Mouse (Mus musculus) lung, embryonic 16.5 days (tissue): ENCODE results near the gene Dpp6. TPM values are rescaled to one million over a fixed set of nuclear protein-coding genes. Genes with fewer than 3 reads are reported as not detected.

Experiments used
- ATAC-seq: fragments of 200-750 bp; cut with Nextera tagmentation; 2 replicates; pipeline ENCODE4 v1.8.0; 2017; ENCODE audit warnings: low read depth, mild to moderate bottlenecking, moderate library complexity
- H3K27ac ChIP-seq: fragments of 300-500 bp; sonication (generic); 2 replicates; pipeline ENCODE4 v1.5.1; 2014; ENCODE audit warnings: mild to moderate bottlenecking, control low read depth, low read length
- H3K27me3 ChIP-seq: fragments of 300-500 bp; sonication (generic); 2 replicates; pipeline ENCODE4 v1.6.1; 2014; ENCODE audit warnings: low read depth, low read length, mixed read lengths; ENCODE audit not compliant: control insufficient read depth, insufficient read depth
- H3K36me3 ChIP-seq: fragments of 300-500 bp; sonication (generic); 2 replicates; pipeline ENCODE4 v1.6.1; 2014; ENCODE audit warnings: low read length; ENCODE audit not compliant: control insufficient read depth, insufficient read depth
- H3K4me1 ChIP-seq: fragments of 300-500 bp; sonication (generic); replicated peaks from 2 replicates; pipeline ENCODE4 v1.6.1; 2014; ENCODE audit warnings: low read length, mixed read lengths; ENCODE audit not compliant: control insufficient read depth, insufficient read depth
- H3K4me2 ChIP-seq: fragments of 300-500 bp; sonication (generic); 2 replicates; pipeline ENCODE4 v1.6.1; 2014; ENCODE audit warnings: low read depth, low read length, control low read depth
- H3K4me3 ChIP-seq: fragments of 300-500 bp; sonication (generic); 2 replicates; pipeline ENCODE4 v1.5.1; 2014; ENCODE audit warnings: mild to moderate bottlenecking, low read length, control low read depth
- H3K9ac ChIP-seq: fragments of 300-500 bp; sonication (generic); 2 replicates; pipeline ENCODE4 v1.6.1; 2014; ENCODE audit warnings: low read length, control low read depth
- H3K9me3 ChIP-seq: fragments of 300-500 bp; sonication (generic); 2 replicates; pipeline ENCODE4 v1.6.1; 2016; ENCODE audit warnings: low read length; ENCODE audit not compliant: control insufficient read depth
- WGBS: fragments of 180-500 bp; shearing (Covaris S2); extraction: QIAGEN DNeasy Blood & Tissue Kit; methylation state at CpG from one replicate; pipeline ENCODE4 v1.1.7; 2014; 5-methylcytosine and 5-hydroxymethylcytosine counted together
- polyA plus RNA-seq: library from polyadenylated mRNA; unstranded; fragments of >200 nt; fragmentation: Nextera tagmentation; extraction: Ambion mirVana; gene quantifications from 2 replicates; pipeline ENCODE4 v1.2.1, GENCODE M21; 2015

Gene Dpp6
- polyA plus RNA-seq, 1 experiment from 2014 or later: 0.26 TPM

DNA sequence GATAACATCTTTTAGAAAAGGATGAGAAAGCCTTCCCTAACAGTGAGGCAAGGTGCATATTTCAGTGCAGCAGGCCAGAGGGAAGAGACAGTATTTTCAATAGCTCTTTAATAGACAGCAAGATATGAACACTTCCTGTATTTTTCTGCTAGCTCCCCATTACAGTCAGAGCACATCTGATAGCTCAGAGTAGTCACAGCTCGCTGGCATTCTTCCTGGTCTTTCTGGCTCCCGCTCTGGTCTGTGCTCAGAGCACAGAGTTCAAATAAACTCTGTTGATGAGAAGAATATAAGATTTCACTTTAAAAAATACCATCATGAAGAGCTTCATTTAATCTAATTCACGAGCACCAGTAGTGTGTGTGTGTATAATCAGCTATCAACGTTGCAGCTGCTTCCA, 249.8 kb downstream of the Dpp6 start:
- Histone ChIP-seq H3K9me3 (no peaks in the 10 kb centered on the region), H3K27me3 (no peaks in the 10 kb centered on the region), H3K4me2 (no peak overlapping the region), H3K4me3 (no peak overlapping the region), H3K9ac (no peak overlapping the region), H3K27ac (no peak overlapping the region), H3K4me1 (no peaks in the 10 kb centered on the region), H3K36me3 (no peaks in the 10 kb centered on the region)
- no peak for ATAC-seq
- WGBS: 59% methylated on average over 4 of the region's 4 CpGs

DNA sequence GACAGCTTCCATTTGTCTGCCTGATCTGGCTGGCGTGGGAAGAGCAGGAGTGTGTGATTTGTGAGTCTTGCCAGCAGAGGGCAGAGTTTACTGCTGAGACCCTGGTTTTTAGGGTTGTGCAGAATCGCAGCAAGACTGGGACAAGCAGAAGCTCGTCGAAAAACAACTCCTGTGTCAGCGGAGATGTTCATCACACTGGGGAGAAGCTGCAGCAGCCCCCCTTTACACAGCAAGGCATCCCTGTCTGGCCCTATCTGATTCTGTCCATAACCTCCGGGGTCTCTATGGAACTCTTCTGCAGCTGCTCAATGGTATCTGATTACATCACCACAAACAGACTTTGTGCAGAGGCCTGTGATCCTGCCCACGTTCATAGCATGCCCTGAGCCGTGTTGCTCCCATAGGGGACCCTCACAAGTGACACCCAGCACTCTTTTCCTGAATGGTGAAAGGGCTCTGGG, 258.2 kb downstream of the Dpp6 start:
- no peaks in the 10 kb centered on the region for H3K27me3 ChIP-seq
- ATAC-seq: no peak

GRCm38 (mm10) chr5:27076046-27076445, 259.0 kb downstream of the Dpp6 start:
- H3K4me3 ChIP-seq: no peak overlapping the region
- H3K9me3 ChIP-seq: no peaks in the 10 kb centered on the region
- H3K4me2 ChIP-seq: no peak overlapping the region
- H3K9ac ChIP-seq: no peak overlapping the region
- H3K27me3 ChIP-seq: no peaks in the 10 kb centered on the region
- no peak overlapping the region for H3K27ac ChIP-seq
- no peaks in the 10 kb centered on the region for H3K4me1 ChIP-seq
- WGBS: 29% methylated on average over 1 of the region's 1 CpGs
- ATAC-seq: no peak
- no peaks in the 10 kb centered on the region for H3K36me3 ChIP-seq

More for the DNA sequence above, 258.2 kb downstream of the Dpp6 start:
- H3K4me3 ChIP-seq: no peak overlapping the region
- H3K27ac ChIP-seq: no peak overlapping the region
- H3K4me2 ChIP-seq: no peak overlapping the region
- 18% methylated on average over 8 of the region's 8 CpGs for WGBS
- no peaks in the 10 kb centered on the region for H3K36me3 ChIP-seq
- no peak overlapping the region for H3K9ac ChIP-seq
- no peaks in the 10 kb centered on the region for H3K4me1 ChIP-seq
- H3K9me3 ChIP-seq: no peaks in the 10 kb centered on the region

DNA sequence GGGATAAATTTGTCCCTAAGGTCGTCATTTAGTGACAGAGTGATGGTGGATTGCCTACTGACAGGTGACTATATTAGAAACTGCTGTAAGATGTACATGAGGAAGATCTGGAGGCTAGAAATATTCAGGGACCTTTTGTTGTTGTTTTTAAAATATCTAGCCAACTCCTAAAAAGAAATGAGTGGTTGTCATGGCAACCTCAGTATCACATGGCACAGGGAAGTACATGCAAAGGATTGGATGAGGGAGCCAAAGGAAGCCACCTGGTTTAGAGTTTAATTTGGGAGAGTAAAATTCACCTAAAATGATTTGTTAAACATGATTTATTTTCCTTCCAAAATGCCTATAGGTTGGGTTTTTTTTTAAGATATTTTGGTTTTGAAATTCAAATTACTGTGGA, 260.8 kb downstream of the Dpp6 start:
- no peak overlapping the region for H3K9ac ChIP-seq
- 40% methylated on average over 1 of the region's 1 CpGs for WGBS
- no peak overlapping the region for H3K4me2 ChIP-seq
- no peak for ATAC-seq
- no peaks in the 10 kb centered on the region for H3K27me3 ChIP-seq
- no peak overlapping the region for H3K4me3 ChIP-seq
- H3K36me3 ChIP-seq: no peaks in the 10 kb centered on the region
- H3K4me1 ChIP-seq: no peaks in the 10 kb centered on the region
- no peak overlapping the region for H3K27ac ChIP-seq
- H3K9me3 ChIP-seq: no peaks in the 10 kb centered on the region

DNA sequence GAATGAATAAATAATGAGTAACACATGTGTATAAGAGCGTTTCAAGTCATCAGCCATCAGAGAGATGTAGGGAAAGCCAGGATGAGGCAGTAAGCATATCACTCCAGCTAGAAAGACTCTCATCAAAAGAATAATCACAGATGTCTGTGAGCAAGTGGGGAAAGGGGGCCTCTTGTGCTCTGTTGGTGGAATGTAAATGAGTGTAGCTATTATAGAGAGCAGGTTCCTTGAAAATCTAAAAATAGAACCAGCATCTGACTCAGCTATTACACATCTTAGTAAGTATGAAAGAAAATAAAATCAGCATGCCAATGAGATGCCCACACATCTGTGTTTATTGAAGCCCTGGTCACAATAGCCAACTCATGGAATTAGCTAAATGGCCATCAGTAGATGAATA, 264.3 kb downstream of the Dpp6 start:
- H3K27me3 ChIP-seq: no peaks in the 10 kb centered on the region

GRCm38 (mm10) chr5:27083762-27084161, 266.8 kb downstream of the Dpp6 start:
- H3K4me1 ChIP-seq: no peaks in the 10 kb centered on the region
- H3K4me2 ChIP-seq: no peak overlapping the region
- no peak overlapping the region for H3K27ac ChIP-seq
- H3K9me3 ChIP-seq: no peaks in the 10 kb centered on the region
- no peak overlapping the region for H3K9ac ChIP-seq
- H3K36me3 ChIP-seq: no peaks in the 10 kb centered on the region
- no peak overlapping the region for H3K4me3 ChIP-seq
- ATAC-seq: no peak
- 60% methylated on average over 4 of the region's 4 CpGs for WGBS
- H3K27me3 ChIP-seq: no peaks in the 10 kb centered on the region

More for the DNA sequence above, 264.3 kb downstream of the Dpp6 start:
- WGBS: 67% methylated on average over 1 of the region's 1 CpGs
- no peaks in the 10 kb centered on the region for H3K36me3 ChIP-seq
- H3K9me3 ChIP-seq: no peaks in the 10 kb centered on the region
- H3K4me3 ChIP-seq: no peak overlapping the region
- no peak for ATAC-seq
- H3K27ac ChIP-seq: no peak overlapping the region
- H3K4me1 ChIP-seq: no peaks in the 10 kb centered on the region
- no peak overlapping the region for H3K4me2 ChIP-seq
- no peak overlapping the region for H3K9ac ChIP-seq

DNA sequence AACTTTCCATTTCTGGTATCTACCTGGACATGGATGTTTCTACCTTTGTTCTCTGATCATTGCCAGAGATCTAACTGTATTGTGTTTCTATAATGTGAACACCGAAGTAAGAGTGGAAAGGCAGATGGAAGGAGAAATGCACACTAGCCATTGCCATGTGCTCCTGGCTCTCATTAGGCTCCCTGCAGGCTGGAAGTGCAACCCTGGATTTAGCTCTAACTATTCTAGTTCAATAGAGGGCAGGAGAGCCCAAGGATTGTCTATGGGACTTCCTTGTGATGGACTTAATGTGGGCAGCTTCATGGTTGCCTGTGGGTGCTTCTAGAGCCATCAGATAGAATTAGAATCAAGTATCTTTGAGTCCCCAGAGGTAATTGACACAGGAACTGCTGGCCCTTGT, 291.2 kb downstream of the Dpp6 start:
- no peak overlapping the region for H3K9ac ChIP-seq
- no peak for ATAC-seq
- H3K27me3 ChIP-seq: no peaks in the 10 kb centered on the region
- H3K4me2 ChIP-seq: no peak overlapping the region
- no peaks in the 10 kb centered on the region for H3K36me3 ChIP-seq
- H3K4me3 ChIP-seq: no peak overlapping the region
- WGBS: 95% methylated on average over 1 of the region's 1 CpGs
- no peaks in the 10 kb centered on the region for H3K9me3 ChIP-seq
- no peak overlapping the region for H3K27ac ChIP-seq
- no peaks in the 10 kb centered on the region for H3K4me1 ChIP-seq

- 33% methylated on average over 2 of the region's 2 CpGs for WGBS
Measured at GRCm38 (mm10) chr5:27122479-27122878, 305.5 kb downstream of the Dpp6 start.

DNA sequence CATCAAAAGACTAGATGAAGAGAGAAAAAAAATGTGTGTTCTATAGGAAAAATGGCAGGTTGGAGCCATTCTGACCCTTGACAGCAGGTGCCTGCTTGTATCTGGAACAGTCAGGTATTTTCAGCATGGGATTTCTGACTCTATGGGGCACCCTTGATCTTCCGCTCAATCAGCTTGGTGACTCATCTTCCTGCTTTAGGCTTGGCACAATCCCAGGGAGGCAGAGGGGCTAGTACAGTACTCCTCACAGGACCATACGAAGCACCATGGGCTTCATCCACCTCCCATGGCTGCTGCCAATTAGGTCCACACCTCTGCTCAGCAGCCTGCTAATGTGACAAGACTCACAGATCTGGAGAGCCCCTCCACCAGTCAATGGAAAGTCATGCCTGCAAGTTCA, 305.9 kb downstream of the Dpp6 start:
- WGBS: 68% methylated on average over 2 of the region's 2 CpGs
- H3K4me1 ChIP-seq: no peaks in the 10 kb centered on the region

More at GRCm38 (mm10) chr5:27122479-27122878, 305.5 kb downstream of the Dpp6 start:
- no peak overlapping the region for H3K4me3 ChIP-seq
- no peaks in the 10 kb centered on the region for H3K9me3 ChIP-seq
- no peaks in the 10 kb centered on the region for H3K36me3 ChIP-seq
- H3K4me2 ChIP-seq: no peak overlapping the region
- no peaks in the 10 kb centered on the region for H3K4me1 ChIP-seq
- no peaks in the 10 kb centered on the region for H3K27me3 ChIP-seq
- no peak for ATAC-seq
- H3K27ac ChIP-seq: no peak overlapping the region
- H3K9ac ChIP-seq: no peak overlapping the region

DNA sequence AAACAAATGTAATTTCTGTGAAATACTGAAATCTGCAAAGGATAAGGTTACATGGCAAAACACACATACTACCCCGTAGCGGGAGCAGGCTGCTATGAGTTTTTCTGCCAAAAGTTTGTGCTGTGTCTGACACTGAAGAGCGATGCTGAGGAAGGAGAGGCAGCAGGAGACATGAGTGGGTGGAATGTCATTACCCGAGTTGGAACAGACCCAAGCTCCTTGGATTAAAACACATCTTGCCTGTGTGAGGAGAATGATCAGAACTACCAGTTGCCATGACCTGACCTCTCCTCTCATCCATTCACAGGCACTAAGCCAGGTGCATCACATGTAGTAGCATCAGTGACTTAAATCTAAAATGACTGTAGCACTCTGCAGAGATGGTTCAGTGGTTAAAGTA, 309.0 kb downstream of the Dpp6 start:
- Histone ChIP-seq H3K27me3 (no peaks in the 10 kb centered on the region), H3K9me3 (no peaks in the 10 kb centered on the region), H3K4me2 (no peak overlapping the region), H3K36me3 (no peaks in the 10 kb centered on the region), H3K9ac (no peak overlapping the region), H3K4me3 (no peak overlapping the region), H3K4me1 (no peaks in the 10 kb centered on the region), H3K27ac (no peak overlapping the region)
- no peak for ATAC-seq
- 69% methylated on average over 4 of the region's 4 CpGs for WGBS

More for the DNA sequence above, 305.9 kb downstream of the Dpp6 start:
- Histone ChIP-seq H3K27ac (no peak overlapping the region), H3K27me3 (no peaks in the 10 kb centered on the region), H3K36me3 (no peaks in the 10 kb centered on the region), H3K9ac (no peak overlapping the region), H3K9me3 (no peaks in the 10 kb centered on the region), H3K4me3 (no peak overlapping the region), H3K4me2 (no peak overlapping the region)
- ATAC-seq: no peak
